Mouse (Mus musculus) ovary, adult 18-20 months (tissue): ENCODE measurements around the gene Gm49342.
A peak's percentile ranks its signal among the peaks of the same experiment; 100 is the strongest.

Experiments used
- DNase-seq: peaks from one replicate; pipeline ENCODE4 v3.0.0; 2022; ENCODE audit warnings: low spot score, mixed read lengths

The Gm49342 gene

GRCm38 (mm10) chr14:50981207-50981606 is 36.9 kb downstream of the Gm49342 start:
- no peak for DNase-seq

DNA sequence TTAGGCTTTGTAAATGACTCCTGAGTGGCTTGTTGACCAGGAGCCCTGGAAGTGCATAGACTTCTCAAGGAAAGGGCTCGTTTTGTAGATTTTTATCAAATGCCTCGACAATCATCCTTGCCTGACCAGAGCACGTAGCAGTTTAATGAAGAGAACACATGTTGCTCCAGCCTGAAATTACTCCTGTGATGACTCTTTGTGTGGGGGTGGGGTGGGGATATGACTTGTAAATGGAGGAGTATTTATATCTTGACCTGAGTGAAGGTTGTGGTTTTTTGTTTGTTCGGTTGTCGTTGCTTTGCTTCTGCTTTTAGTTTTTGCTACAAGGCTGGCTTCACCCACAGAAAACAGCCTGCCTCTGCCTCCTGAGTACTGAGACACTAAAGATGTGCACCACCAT is 37.5 kb downstream of the Gm49342 start:
- no peak for DNase-seq

GRCm38 (mm10) chr14:50987668-50988067 is 43.4 kb downstream of the Gm49342 start:
- no peak for DNase-seq

GRCm38 (mm10) chr14:50991037-50991436 is 46.7 kb downstream of the Gm49342 start:
- no peak for DNase-seq

DNA sequence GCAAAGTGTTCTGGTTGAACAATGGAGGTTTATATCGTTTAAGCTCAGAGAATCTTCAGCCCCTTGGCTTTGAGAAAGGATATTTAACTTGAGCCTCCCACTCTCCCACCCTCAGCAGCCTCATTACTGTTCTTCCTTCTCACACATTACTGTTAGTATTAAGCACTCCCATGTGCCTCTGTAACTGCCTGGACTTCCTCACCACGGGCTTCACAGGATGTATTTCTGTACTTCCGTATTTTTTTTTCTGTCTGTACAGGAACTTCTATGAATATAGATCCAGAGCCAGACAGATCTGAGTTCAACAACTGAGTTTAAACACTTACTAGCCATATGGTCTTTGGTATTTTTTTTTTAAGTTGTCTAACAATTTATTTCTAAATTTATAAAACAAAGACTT is 52.8 kb downstream of the Gm49342 start:
- no peak for DNase-seq

DNA sequence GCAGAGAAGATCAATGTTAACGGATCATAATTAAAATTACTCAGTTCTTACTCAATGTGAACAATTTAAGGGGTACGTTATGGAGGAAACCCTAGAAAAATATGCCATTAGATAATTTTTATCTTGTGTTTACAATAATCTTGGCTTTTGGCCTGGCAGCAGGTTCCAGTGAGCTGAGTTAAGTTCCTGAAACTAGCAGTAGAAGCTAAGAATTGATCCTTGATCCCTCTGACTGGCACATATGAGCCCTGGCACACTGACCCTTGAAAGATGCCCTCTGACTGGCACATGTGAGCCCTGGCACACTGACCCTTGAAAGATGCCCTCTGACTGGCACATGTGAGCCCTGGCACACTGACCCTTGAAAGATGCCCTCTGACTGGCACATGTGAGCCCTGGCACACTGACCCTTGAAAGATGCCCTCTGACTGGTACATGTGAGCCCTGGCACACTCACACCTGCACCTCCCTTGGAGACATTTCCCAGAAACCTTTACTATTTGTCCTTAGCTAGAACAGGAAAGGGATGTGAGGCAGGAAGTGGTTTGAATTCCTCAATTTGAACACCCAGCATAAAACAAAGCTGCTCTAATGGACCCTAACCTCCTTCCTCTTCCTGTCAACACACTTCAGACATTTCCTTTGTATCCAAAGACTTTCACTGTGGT is 53.8 kb downstream of the Gm49342 start:
- no peak for DNase-seq

DNA sequence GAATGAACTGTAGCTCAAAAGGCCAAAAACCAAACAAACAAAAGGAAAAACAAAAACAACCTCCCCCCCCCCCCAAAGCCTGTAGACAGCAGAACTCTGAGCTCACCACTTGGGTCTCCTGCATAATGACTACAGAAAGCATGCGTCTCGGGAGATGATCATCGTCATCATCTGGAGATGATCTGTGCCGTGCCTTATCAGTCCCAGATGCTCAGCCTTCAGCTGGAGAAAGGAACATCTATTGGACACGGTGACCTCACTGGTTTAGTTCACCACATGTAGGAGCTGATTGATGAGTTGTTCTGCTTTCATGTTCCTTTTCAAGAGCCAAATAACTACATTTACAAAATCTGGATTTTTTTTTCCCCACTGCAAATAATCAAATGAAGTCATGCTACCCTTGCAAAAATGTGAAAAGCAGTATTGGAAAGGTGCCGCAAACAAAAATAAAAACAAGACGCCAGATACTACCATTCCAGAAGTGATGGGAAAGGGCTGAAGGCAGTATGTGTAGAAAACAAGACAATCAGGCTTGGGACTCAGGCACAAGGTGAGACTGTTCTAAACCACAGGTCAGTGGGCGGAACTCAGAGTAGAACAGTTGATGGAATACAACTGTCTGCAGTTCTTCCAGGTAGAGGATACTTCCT is 63.0 kb downstream of the Gm49342 start, which contains the start of gene Rnase10:
Gene Rnase10, plus strand, starts transcription at position 600 of the 650 bp plus-strand sequence.
- DNase-seq, result no peak

DNA sequence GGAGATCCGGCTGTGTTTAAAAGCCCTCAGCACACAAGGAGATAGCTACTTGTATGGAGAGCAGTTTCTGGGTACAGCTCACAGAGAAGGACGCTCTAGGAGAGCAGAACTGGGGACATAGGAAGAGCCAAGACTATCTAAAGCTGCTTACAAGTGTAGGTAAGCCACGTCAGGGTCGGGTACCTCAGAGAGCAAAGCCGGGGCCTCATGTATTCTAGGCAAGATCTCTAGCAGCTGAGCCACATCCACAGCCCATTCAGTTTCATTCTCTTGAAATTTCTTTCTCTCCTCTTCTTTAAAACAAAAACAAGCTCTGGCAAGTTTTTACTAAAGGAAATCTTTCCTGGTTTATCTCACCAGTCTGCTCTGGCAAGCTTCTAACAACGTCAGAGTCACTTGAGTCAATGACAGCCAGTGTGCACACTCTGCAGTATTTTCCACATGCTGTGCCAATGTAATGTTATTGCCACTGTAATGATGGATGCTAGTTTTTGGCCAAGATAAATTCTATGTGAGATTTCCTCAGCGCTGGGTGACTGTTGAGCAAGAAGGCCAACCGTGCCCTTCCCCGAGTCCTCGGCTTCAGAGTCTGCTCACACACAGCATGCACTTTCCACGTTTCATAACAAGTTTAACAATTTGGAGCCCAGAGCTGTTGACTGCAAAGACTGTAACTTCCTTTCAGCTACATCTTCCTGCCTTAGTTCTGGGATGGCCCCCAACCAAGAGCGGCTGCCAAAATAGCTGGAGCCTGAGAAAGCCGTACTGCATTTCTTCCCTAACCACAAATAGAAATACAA is 63.8 kb downstream of the Gm49342 start:
- peak; percentile 30 for DNase-seq

DNA sequence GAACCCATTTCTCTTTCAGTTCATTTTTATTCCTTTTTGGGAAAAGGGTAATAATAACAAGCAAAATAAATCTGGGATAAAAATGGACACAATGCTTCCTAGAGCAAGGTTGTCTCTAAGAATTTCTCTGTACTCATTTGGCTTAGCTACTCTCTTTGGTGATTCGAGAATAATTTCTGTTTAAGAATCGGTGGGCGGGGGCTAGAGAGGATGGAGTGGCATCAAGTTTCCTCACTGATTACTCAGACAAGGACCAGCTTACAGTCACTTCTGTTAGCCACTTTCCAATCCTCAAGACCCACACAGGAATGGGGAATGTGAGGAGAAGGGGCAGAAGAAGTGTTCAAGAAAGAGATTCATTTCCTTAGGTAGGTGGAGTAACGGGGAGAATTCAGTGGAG is 64.5 kb downstream of the Gm49342 start:
- DNase-seq, result no peak

GRCm38 (mm10) chr14:51009572-51009971 is 65.3 kb downstream of the Gm49342 start:
- no peak for DNase-seq
